Mouse (Mus musculus): ENCODE measurements around the gene Id1. TPM values are rescaled to one million over a fixed set of nuclear protein-coding genes. Genes with fewer than 3 reads are reported as not detected.
A peak's percentile ranks its signal among the peaks of the same experiment; 100 is the strongest.

Id1 gene
- total and polyA plus RNA-seq, 3 experiments = 0.93 TPM; not detected in 2

- Histone ChIP-seq H3K27ac (ENCODE audit: insufficient read depth, low read depth) (peak overlapping the region; percentile 11; the same call in 1 of the 2 replicates), H3K9me3 (replicated peaks; ENCODE audit: low read length) (peaks cover 7% of the 10 kb centered on the region), H3K27me3 (replicated peaks) (no peaks in the 10 kb centered on the region), H3K4me3 (replicated peaks in 1 of 3; ENCODE audit: low read depth in 2 of 3, low read length in 2 of 3, poor library complexity in 1 of 3) (no peak overlapping the region), H3K36me3 (replicated peaks in 1 of 2; ENCODE audit: control insufficient read depth in 1 of 2, insufficient read depth in 1 of 2, low read length in 1 of 2) (peaks cover 74 to 97% of the 10 kb centered on the region in 2 experiments), H3K4me1 (ENCODE audit: control insufficient read depth in 1 of 2, insufficient read depth in 2 of 2) (peaks cover 0 to 28% of the 10 kb centered on the region in 2 experiments; a peak in 2 of 4 replicates), H3K4me2 (ENCODE audit: insufficient read depth, low read depth, poor library complexity, severe bottlenecking) (no peak overlapping the region), H3K79me2 (replicated peaks; ENCODE audit: control insufficient read depth, extremely low read depth, insufficient read depth, poor library complexity, severe bottlenecking) (no peaks in the 10 kb centered on the region; the same call in 1 of the 2 replicates), H3K9ac (ENCODE audit: insufficient read depth, low read depth) (peak overlapping the region; percentile 42)
- in situ Hi-C loops (cut with MboI; ENCODE audit: low pct_ligation_motif_present, low pct_unique_long_range_greater_than_20kb, low sequenced_read_pairs) = no loop called here
- dilution Hi-C loops (cut with MboI; ENCODE audit: extremely low pct_ligation_motif_present, extremely low pct_unique_long_range_greater_than_20kb, low sequenced_read_pairs) = no loop called here
- TF ChIP-seq MXI1 (IDR thresholded peaks at IDR 0.05; ENCODE audit: low read depth, low read length) (no peak), ZMIZ1 (IDR thresholded peaks at IDR 0.05; ENCODE audit: low read depth, low read length) (no peak), JUND (conservative IDR thresholded peaks at IDR 0.05; ENCODE audit: low read depth, low read length) (0 out of 2 replicates have a peak, but pooled peaks have one; percentile 28), POLR2AphosphoS2 (IDR thresholded peaks at IDR 0.05; ENCODE audit: low read depth, low read length) (no peak), USF1 (IDR thresholded peaks at IDR 0.05; ENCODE audit: low read depth, low read length) (no peak), IRF4 (IDR thresholded peaks at IDR 0.05; ENCODE audit: low read depth, low read length) (peak; percentile 52; the same call in 1 of the 2 replicates), TBP (conservative IDR thresholded peaks at IDR 0.05; ENCODE audit: low read depth, low read length) (no peak), MAFK (IDR thresholded peaks at IDR 0.05; ENCODE audit: insufficient replicate concordance, low read length) (no peak), UBTF (IDR thresholded peaks at IDR 0.05; ENCODE audit: low read depth, low read length) (no peak), PAX5 (IDR thresholded peaks at IDR 0.05; ENCODE audit: low read length) (no peak), NELFE (IDR thresholded peaks at IDR 0.05; ENCODE audit: low read depth, low read length) (peak; percentile 44; the same call in 1 of the 2 replicates), MAZ (IDR thresholded peaks at IDR 0.05; ENCODE audit: low read depth, low read length) (no peak), GABPA (IDR thresholded peaks at IDR 0.05; ENCODE audit: insufficient replicate concordance, low read depth, low read length) (no peak), RAD21 (IDR thresholded peaks at IDR 0.05; ENCODE audit: low read depth, low read length) (peak; percentile 87), ZNF384 (IDR thresholded peaks at IDR 0.05; ENCODE audit: low read depth, low read length) (no peak), NRF1 (IDR thresholded peaks at IDR 0.05; ENCODE audit: low read depth, low read length) (no peak), KAT2A (IDR thresholded peaks at IDR 0.05; ENCODE audit: insufficient replicate concordance, low read length) (0 out of 2 replicates have a peak, but pooled peaks have one; percentile 38), SIN3A (IDR thresholded peaks at IDR 0.05; ENCODE audit: low read length) (peak; percentile 44; the same call in 1 of the 2 replicates), E2F4 (IDR thresholded peaks at IDR 0.05; ENCODE audit: insufficient replicate concordance, low read depth, low read length) (no peak), MYC (IDR thresholded peaks at IDR 0.05; ENCODE audit: low read depth, low read length) (no peak), POLR2A (IDR thresholded peaks at IDR 0.05; ENCODE audit: low read depth, low read length) (no peak; the same call in none of the 2 replicates), BHLHE40 (IDR thresholded peaks at IDR 0.05; ENCODE audit: low read depth, low read length) (no peak), ZC3H11A (IDR thresholded peaks at IDR 0.05; ENCODE audit: low read depth, low read length) (peak; percentile 87), TCF12 (IDR thresholded peaks at IDR 0.05; ENCODE audit: low read depth, low read length) (no peak), EP300 (IDR thresholded peaks at IDR 0.05; ENCODE audit: low read length) (no peak), MAX (IDR thresholded peaks at IDR 0.05; ENCODE audit: low read length) (no peak), ELF1 (IDR thresholded peaks at IDR 0.05; ENCODE audit: low read depth, low read length) (0 out of 2 replicates have a peak, but pooled peaks have one; percentile 42), HCFC1 (IDR thresholded peaks at IDR 0.05; ENCODE audit: low read depth, low read length) (peak; percentile 63), ZKSCAN1 (IDR thresholded peaks at IDR 0.05; ENCODE audit: borderline replicate concordance, low read depth, low read length) (no peak), RCOR1 (conservative IDR thresholded peaks at IDR 0.05; ENCODE audit: low read depth, low read length) (no peak), ETS1 (conservative IDR thresholded peaks at IDR 0.05; ENCODE audit: low read depth, low read length) (no peak), USF2 (conservative IDR thresholded peaks at IDR 0.05; ENCODE audit: low read depth, low read length) (no peak), MEF2A (IDR thresholded peaks at IDR 0.05; ENCODE audit: borderline replicate concordance, low read depth, low read length) (peak; percentile 26; the same call in 1 of the 2 replicates), SMC3 (IDR thresholded peaks at IDR 0.05; ENCODE audit: low read depth, low read length) (peak; percentile 98), CTCF (conservative IDR thresholded peaks at IDR 0.05 in 1 of 2, IDR thresholded peaks at IDR 0.05 in 1 of 2; ENCODE audit: low read depth in 2 of 2, low read length in 2 of 2) (peak; percentile 84 to 97), CHD2 (IDR thresholded peaks at IDR 0.05; ENCODE audit: low read length) (no peak), JUN (IDR thresholded peaks at IDR 0.05; ENCODE audit: insufficient read depth, low read depth, low read length) (no peak), CHD1 (IDR thresholded peaks at IDR 0.05; ENCODE audit: low read depth, low read length) (no peak)
- DNase-seq (ENCODE audit: extremely low read depth) = peak; percentile 85
Observed at GRCm38 (mm10) chr2:152696476-152697164, 39.4 kb upstream of the Id1 start.
